Mouse (Mus musculus): ENCODE results near the gene Ubr4. TPM values are rescaled to one million over a fixed set of nuclear protein-coding genes. Genes with fewer than 3 reads are reported as not detected.

Ubr4 gene
- polyA plus RNA-seq, 1 experiment from 2014 or later = 100 TPM

DNA sequence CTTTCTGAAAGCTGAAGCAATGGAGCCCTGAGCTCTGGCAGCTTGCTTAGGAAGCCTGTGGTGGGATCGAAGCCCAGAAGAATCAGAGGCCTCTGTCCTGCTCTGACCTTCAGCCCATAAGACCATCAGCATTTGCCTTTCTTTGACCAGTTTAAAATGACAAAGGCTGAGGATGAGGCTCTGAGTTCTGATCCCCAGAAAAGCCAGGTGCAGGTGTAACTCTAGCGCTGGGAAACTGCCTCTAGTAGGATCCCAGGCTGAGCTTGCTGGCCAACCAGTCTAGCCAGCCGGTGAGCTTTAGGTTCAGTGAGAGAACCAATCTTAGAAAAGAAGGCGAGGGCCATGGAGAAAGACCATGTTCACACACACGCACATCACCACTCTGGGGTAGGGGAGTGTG lies 135.9 kb downstream of the Ubr4 start:
- H3K9ac ChIP-seq (ENCODE audit: low read length) = no peak overlapping the region
- DNase-seq (ENCODE audit: low spot score) (no peak), ATAC-seq (replicated peaks; ENCODE audit: low FRiP score) (no peak)
- H3K4me1 ChIP-seq (replicated peaks; ENCODE audit: control insufficient read depth, insufficient read depth, low read length) = peaks cover 5% of the 10 kb centered on the region
- no peak overlapping the region for H3K4me3 ChIP-seq (ENCODE audit: low read depth, low read length)
- no peaks in the 10 kb centered on the region for H3K9me3 ChIP-seq (ENCODE audit: control insufficient read depth, low read length)
- H3K36me3 ChIP-seq (ENCODE audit: control insufficient read depth, insufficient read depth, low read length) = peaks cover 8% of the 10 kb centered on the region; the same call in 1 of the 2 replicates
- no peak overlapping the region for H3K27ac ChIP-seq (ENCODE audit: low read depth, low read length)
- WGBS = 94% methylated on average over 5 of the region's 5 CpGs
- H3K27me3 ChIP-seq (ENCODE audit: control insufficient read depth, insufficient read depth, low read length) = no peaks in the 10 kb centered on the region
- H3K4me2 ChIP-seq (ENCODE audit: low read depth, low read length, severe bottlenecking) = no peak overlapping the region

- Histone ChIP-seq H3K9me3 (ENCODE audit: control insufficient read depth, low read length) (no peaks in the 10 kb centered on the region), H3K4me3 (ENCODE audit: low read depth, low read length) (no peak overlapping the region), H3K27ac (ENCODE audit: low read depth, low read length) (no peak overlapping the region), H3K4me2 (ENCODE audit: low read depth, low read length, severe bottlenecking) (no peak overlapping the region), H3K27me3 (ENCODE audit: control insufficient read depth, insufficient read depth, low read length) (no peaks in the 10 kb centered on the region), H3K36me3 (ENCODE audit: control insufficient read depth, insufficient read depth, low read length) (peaks cover 8% of the 10 kb centered on the region; the same call in 1 of the 2 replicates), H3K9ac (ENCODE audit: low read length) (no peak overlapping the region), H3K4me1 (replicated peaks; ENCODE audit: control insufficient read depth, insufficient read depth, low read length) (peaks cover 5% of the 10 kb centered on the region)
- 95% methylated on average over 1 of the region's 1 CpGs for WGBS
- ATAC-seq (replicated peaks; ENCODE audit: low FRiP score) (no peak), DNase-seq (ENCODE audit: low spot score) (no peak)
Measured at GRCm38 (mm10) chr4:139489946-139490345, 137.5 kb downstream of the Ubr4 start.

DNA sequence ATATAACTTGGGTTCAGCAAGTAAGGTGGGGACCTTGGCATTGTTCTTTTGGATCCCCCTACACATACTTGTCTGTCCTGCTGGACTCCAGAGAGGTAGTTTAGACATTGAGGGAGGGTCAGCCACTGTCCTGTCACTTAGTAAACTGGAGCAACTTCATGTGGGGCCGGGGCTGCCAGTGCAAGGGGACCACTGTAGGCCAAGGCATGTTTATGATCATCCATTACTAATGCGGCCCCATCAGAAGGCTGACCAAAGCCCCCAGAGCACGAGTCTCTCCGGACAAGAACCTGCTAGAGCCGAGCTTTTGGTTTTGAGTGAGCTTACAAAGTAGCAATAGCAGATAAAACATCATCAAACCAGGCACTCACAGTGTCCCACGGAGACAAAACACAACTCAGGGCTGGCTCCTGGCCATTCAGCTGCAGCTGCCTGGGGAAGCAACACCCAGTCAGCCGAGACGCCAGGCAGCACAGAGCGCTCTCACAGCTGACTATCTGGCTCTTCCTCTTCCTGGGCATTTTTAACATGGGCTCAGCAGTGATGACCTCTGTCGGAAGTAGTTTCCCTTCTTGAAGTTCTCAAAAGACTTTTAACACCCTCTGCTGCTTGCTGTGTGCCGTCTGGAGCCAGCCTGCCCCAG lies 138.1 kb downstream of the Ubr4 start:
- no peak overlapping the region for H3K4me2 ChIP-seq (ENCODE audit: low read depth, low read length, severe bottlenecking)
- peaks cover 8% of the 10 kb centered on the region; the same call in 1 of the 2 replicates for H3K36me3 ChIP-seq (ENCODE audit: control insufficient read depth, insufficient read depth, low read length)
- no peak overlapping the region for H3K9ac ChIP-seq (ENCODE audit: low read length)
- H3K9me3 ChIP-seq (ENCODE audit: control insufficient read depth, low read length) = no peaks in the 10 kb centered on the region
- 91% methylated on average over 11 of the region's 11 CpGs for WGBS
- ATAC-seq (replicated peaks; ENCODE audit: low FRiP score) = no peak
- H3K27ac ChIP-seq (ENCODE audit: low read depth, low read length) = no peak overlapping the region
- peaks cover 5% of the 10 kb centered on the region for H3K4me1 ChIP-seq (replicated peaks; ENCODE audit: control insufficient read depth, insufficient read depth, low read length)
- no peaks in the 10 kb centered on the region for H3K27me3 ChIP-seq (ENCODE audit: control insufficient read depth, insufficient read depth, low read length)
- no peak for DNase-seq (ENCODE audit: low spot score)
- no peak overlapping the region for H3K4me3 ChIP-seq (ENCODE audit: low read depth, low read length)

GRCm38 (mm10) chr4:139491541-139492170 lies 139.2 kb downstream of the Ubr4 start:
- H3K9ac ChIP-seq (ENCODE audit: low read length) = no peak overlapping the region
- H3K4me3 ChIP-seq (ENCODE audit: low read depth, low read length) = no peak overlapping the region
- no peak for ATAC-seq (replicated peaks; ENCODE audit: low FRiP score)
- no peaks in the 10 kb centered on the region for H3K9me3 ChIP-seq (ENCODE audit: control insufficient read depth, low read length)
- no peak overlapping the region for H3K27ac ChIP-seq (ENCODE audit: low read depth, low read length)
- 91% methylated on average over 5 of the region's 5 CpGs for WGBS
- no peaks in the 10 kb centered on the region for H3K27me3 ChIP-seq (ENCODE audit: control insufficient read depth, insufficient read depth, low read length)
- H3K4me1 ChIP-seq (replicated peaks; ENCODE audit: control insufficient read depth, insufficient read depth, low read length) = peaks cover 3% of the 10 kb centered on the region
- peaks cover 8% of the 10 kb centered on the region; the same call in 1 of the 2 replicates for H3K36me3 ChIP-seq (ENCODE audit: control insufficient read depth, insufficient read depth, low read length)
- no peak overlapping the region for H3K4me2 ChIP-seq (ENCODE audit: low read depth, low read length, severe bottlenecking)
- DNase-seq (ENCODE audit: low spot score) = no peak

DNA sequence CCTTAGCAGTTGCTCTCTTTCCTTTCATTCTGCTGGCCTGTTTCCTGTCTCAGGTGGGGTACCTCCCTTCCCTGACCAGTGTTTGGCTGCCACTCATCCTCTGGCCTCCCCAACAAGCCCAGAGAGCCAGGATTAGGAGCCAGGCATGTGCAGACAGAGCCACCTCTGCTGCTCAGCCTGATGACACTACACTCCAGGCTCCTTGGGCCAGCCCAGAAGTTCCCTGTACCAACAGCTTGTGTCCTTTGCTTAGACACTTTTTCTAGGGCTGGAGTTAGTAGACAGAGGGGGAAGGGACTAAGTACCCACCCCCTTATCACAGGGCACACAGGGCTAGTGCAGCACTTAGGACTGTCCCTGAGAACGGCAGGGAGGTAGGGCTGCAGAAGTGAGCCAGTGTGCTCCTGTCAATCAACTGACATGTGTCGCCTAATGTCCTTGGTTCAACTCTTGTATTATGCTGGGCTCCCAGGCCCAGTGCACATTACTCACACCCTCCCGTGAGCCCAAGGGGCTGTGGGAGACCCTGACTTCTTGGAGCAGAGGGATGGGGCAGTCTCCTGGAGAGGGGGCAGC lies 139.9 kb downstream of the Ubr4 start:
- Histone ChIP-seq H3K9ac (ENCODE audit: low read length) (no peak overlapping the region), H3K9me3 (ENCODE audit: control insufficient read depth, low read length) (no peaks in the 10 kb centered on the region), H3K27me3 (ENCODE audit: control insufficient read depth, insufficient read depth, low read length) (no peaks in the 10 kb centered on the region), H3K36me3 (ENCODE audit: control insufficient read depth, insufficient read depth, low read length) (peaks cover 8% of the 10 kb centered on the region; the same call in 1 of the 2 replicates), H3K4me2 (ENCODE audit: low read depth, low read length, severe bottlenecking) (no peak overlapping the region), H3K27ac (ENCODE audit: low read depth, low read length) (no peak overlapping the region), H3K4me1 (replicated peaks; ENCODE audit: control insufficient read depth, insufficient read depth, low read length) (no peaks in the 10 kb centered on the region), H3K4me3 (ENCODE audit: low read depth, low read length) (no peak overlapping the region)
- 41% methylated on average over 3 of the region's 3 CpGs for WGBS
- no peak for DNase-seq (ENCODE audit: low spot score)
- no peak for ATAC-seq (replicated peaks; ENCODE audit: low FRiP score)

GRCm38 (mm10) chr4:139493227-139494025 lies 141.0 kb downstream of the Ubr4 start:
- Histone ChIP-seq H3K4me2 (ENCODE audit: low read depth, low read length, severe bottlenecking) (no peak overlapping the region), H3K9ac (ENCODE audit: low read length) (no peak overlapping the region), H3K9me3 (ENCODE audit: control insufficient read depth, low read length) (no peaks in the 10 kb centered on the region), H3K36me3 (ENCODE audit: control insufficient read depth, insufficient read depth, low read length) (peaks cover 8% of the 10 kb centered on the region; the same call in 1 of the 2 replicates), H3K4me1 (replicated peaks; ENCODE audit: control insufficient read depth, insufficient read depth, low read length) (no peaks in the 10 kb centered on the region), H3K27ac (ENCODE audit: low read depth, low read length) (no peak overlapping the region), H3K27me3 (ENCODE audit: control insufficient read depth, insufficient read depth, low read length) (no peaks in the 10 kb centered on the region), H3K4me3 (ENCODE audit: low read depth, low read length) (no peak overlapping the region)
- DNase-seq (ENCODE audit: low spot score) (no peak), ATAC-seq (replicated peaks; ENCODE audit: low FRiP score) (no peak)
- 80% methylated on average over 9 of the region's 9 CpGs for WGBS

- Histone ChIP-seq H3K9me3 (ENCODE audit: control insufficient read depth, low read length) (no peaks in the 10 kb centered on the region), H3K4me3 (ENCODE audit: low read depth, low read length) (no peak overlapping the region), H3K4me1 (replicated peaks; ENCODE audit: control insufficient read depth, insufficient read depth, low read length) (no peaks in the 10 kb centered on the region), H3K9ac (ENCODE audit: low read length) (no peak overlapping the region), H3K27me3 (ENCODE audit: control insufficient read depth, insufficient read depth, low read length) (no peaks in the 10 kb centered on the region), H3K4me2 (ENCODE audit: low read depth, low read length, severe bottlenecking) (no peak overlapping the region), H3K36me3 (ENCODE audit: control insufficient read depth, insufficient read depth, low read length) (no peaks in the 10 kb centered on the region), H3K27ac (ENCODE audit: low read depth, low read length) (no peak overlapping the region)
- 72% methylated on average over 14 of the region's 14 CpGs for WGBS
- ATAC-seq (replicated peaks; ENCODE audit: low FRiP score) (no peak), DNase-seq (ENCODE audit: low spot score) (no peak)
Measured at GRCm38 (mm10) chr4:139500814-139501213, 148.4 kb downstream of the Ubr4 start.

GRCm38 (mm10) chr4:139501702-139502101 lies 149.3 kb downstream of the Ubr4 start:
- H3K4me3 ChIP-seq (ENCODE audit: low read depth, low read length) = no peak overlapping the region
- no peaks in the 10 kb centered on the region for H3K4me1 ChIP-seq (replicated peaks; ENCODE audit: control insufficient read depth, insufficient read depth, low read length)
- H3K9ac ChIP-seq (ENCODE audit: low read length) = no peak overlapping the region
- H3K4me2 ChIP-seq (ENCODE audit: low read depth, low read length, severe bottlenecking) = no peak overlapping the region
- no peaks in the 10 kb centered on the region for H3K9me3 ChIP-seq (ENCODE audit: control insufficient read depth, low read length)
- H3K36me3 ChIP-seq (ENCODE audit: control insufficient read depth, insufficient read depth, low read length) = no peaks in the 10 kb centered on the region
- ATAC-seq (replicated peaks; ENCODE audit: low FRiP score) (no peak), DNase-seq (ENCODE audit: low spot score) (no peak)
- no peak overlapping the region for H3K27ac ChIP-seq (ENCODE audit: low read depth, low read length)
- H3K27me3 ChIP-seq (ENCODE audit: control insufficient read depth, insufficient read depth, low read length) = no peaks in the 10 kb centered on the region
- WGBS = 85% methylated on average over 6 of the region's 6 CpGs
